Mouse (Mus musculus) embryo, embryonic 10 days (tissue): ENCODE measurements at regions not wholly inside any gene's neighbourhood (a gene's known extent, or its start where the extent isn't known, plus 50 kb on each side); places are given as distances from the start of the nearest gene placed in this dataset.

Experiments
- DNase-seq: peaks from one replicate; pipeline ENCODE4 v3.0.0-alpha.2; 2015; ENCODE audit warnings: low spot score

DNA sequence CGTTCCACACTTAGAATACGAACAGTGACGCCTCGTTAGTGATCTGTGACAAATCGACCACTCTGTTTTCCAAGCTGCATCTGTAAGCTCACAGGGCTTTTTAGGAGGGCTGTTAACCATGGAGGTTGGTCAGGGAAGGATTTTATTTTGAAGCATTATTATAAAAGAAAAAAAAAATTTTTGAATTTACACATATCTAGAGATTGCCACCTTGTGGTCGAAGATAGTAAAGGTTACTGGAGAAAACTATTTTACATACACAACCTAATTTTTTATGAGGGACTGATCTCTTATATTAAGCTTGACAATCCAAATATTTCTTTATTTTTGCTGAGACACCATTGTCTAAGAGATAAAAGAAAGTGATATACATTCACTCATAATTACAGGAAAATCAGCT, 937.2 kb downstream of the Sorcs1 start:
- DNase-seq: peak; percentile 27

DNA sequence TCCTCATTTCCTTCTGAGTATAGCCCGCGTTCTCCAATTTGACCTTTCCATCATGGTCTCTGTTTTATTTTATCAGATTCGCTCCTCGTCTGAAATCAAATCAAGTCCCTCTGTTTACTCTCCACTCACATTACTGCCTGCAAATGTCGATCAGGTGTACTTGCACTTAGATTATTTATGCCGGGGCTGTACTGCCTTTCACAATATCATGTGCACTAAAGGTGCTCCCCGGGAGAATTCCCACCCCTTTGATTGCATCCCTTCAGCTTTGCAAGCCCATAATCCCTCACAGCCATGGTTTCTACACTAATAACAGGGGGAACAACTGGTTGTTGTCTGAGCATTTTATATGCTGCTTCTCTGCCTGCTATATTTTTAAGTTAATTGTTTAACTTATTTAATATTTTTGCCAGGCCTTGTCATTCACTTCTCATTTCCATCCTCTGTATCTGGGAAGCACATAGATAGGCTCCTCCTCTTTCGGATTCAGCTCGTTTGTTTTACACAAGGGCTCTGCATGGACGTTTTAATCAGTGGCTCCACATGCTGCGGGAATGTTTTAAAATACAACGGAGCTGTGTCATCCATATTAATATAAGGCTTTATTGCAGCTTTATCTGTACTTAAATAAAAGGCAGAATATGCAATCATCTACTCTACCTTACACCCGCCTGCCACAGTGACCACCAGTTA, 938.8 kb downstream of the Sorcs1 start:
- DNase-seq: no peak

DNA sequence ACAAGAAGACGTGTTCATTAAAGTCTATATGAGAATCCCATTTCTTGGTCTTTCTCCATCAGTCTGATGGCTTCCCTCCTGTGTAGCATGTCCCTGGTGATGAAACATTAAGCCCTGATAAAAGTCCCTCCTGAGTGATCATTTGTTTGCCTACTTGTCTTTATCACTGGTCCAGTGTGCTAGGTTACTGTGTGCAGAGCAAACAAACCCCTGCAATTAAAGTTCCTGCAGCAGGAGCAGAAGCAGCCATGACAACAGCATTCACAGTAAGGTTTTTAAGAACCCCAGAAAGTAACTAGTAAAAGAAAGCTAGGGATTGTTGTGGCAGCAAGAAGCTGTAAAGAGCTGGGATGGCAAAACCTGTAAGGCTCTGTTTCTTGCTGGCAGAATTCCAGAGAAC, 980.8 kb downstream of the Sorcs1 start:
- no peak for DNase-seq

DNA sequence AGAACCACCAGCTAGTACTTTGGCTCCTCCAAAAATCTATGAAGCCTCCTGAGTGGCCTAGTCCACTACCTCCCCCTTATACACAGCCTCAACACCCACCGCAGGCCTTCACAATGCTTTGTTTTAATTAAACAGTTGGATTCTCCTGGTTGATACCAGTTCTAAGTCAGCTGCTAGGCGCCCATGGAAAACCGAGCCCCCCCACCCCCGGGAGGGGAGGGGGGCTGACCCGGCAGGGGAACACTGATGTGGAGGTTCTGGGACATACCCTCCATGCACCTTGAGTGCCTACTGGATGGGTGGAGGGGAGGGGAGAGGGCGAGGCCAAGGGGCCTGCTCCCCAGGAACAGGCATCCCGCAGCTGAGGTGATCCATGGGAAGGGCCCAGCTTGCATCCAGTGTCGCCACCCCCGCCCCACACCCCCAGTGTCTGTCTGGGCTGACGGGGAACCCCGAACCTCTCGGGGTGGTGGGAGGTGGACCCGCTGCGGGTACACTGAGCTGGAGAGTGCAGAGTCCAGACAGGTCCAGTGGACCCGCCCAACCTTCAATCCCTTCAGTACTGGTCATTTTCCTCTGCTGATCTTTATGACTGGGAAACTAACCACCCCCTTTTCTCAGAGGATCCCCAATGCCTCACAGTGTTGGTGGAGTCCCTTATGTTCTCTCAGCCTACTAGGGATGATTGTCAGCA, 992.7 kb downstream of the Sorcs1 start:
- no peak for DNase-seq

DNA sequence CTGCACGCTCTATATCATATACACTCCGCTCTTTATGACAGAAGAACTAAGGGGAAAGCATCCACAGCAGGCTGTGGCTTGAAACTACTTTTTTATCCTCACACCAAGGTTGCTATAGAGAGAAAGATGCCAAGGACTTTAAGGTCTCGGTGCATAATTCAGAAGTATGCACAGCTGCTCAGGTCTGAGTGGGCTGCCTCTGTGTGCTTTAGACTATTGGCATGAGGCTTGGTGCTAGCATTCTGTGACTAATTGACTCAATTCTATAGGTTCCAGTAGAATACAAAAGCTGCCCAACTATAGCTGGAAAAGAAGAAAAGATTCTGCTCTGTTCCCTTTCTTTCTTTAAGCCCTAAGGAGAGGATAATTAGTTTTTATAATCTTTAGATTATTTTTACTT, 997.2 kb downstream of the Sorcs1 start:
- no peak for DNase-seq

DNA sequence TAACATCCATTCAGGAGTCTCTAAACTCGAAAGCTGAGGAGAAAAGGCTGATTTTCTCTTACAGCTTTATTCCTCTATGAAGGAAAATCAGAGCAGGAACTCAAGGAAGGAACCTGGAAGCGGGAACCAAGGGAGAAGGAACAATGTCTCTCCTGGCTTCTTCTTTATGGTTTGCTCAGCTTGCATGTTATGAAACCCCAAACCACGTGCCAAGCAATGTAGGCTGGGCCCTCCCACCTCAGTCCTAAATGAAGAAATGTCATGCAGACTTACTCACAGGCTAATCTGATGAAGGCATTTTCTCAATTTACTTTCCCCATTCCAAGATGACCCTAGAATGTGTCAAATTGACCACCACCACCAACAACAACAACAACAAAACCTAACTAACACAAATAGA, 998.4 kb downstream of the Sorcs1 start:
- DNase-seq: no peak

DNA sequence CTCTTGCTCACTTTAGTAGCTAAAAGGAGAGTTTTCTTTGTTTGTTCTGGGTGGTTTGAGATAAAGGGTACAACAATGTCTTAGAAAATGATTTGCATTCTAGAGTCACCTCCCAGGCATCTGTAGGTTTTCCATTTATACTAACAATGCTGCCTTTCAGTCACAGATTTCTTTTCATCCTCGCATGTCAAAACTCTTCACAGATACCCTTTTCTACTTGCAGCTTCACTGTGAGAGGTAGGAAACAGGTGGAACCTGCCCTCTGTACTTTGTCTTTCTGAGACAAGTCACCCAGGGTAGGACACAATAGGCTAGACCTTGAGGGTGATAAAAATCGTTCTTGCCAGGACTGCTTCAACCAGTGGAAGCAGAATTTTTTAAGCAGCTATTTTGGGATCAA, 1002.5 kb downstream of the Sorcs1 start:
- no peak for DNase-seq

DNA sequence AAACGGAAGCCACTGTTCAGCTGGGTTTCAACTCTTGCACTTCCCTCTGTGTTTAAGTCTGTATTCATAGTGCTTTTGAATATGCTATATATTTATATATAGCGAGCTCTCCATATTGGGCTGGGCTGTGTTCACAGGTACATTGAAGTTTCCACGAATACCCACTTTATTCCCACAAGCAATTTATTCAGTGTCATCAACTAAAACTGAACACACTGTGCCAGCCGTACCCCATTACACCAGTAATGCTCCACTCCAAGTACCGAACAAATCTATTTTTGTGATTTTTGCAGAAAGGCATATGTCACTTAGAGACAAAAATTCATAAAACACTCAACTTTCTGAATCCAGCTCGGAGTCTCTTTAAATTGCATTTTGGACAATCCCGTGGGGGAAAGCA, 1048.5 kb downstream of the Sorcs1 start:
- no peak for DNase-seq

DNA sequence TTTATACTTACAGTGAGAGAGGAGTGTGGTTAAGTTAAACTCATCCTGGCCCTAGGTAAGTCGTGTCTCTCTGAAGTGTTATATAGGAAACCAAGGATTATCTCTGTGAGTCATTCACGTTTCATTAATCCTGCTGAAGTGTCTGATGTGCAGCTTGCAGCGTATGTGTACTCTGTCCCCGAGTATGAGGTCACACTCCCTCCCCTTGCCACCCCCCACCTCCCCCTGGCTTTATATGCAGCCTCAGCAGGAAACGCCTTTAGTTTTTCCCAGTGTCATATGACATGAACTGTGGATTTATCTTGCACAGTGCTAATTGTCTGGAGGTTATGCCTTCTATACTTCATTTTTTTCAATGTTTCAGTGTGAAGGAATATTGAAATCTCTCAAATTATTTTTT, 1058.5 kb downstream of the Sorcs1 start:
- DNase-seq: no peak

DNA sequence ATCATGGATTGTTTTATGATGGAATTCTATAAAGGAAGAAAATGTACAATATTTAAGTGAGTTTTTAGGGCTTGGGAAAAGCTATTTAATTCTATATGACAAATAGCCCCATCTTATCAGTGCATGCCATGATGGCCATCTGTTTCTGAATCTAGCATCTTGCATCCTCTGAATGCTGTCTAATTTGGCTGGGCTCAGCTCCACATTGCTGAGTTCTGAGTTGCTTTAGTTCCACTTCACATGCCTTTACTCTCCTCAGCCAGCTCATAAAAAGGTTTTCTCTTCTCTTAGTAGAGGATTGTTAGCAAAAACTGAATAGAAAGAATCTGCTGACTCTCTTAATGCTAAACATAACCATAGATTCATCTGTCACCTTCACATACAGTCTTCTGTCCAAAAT, 1063.4 kb downstream of the Sorcs1 start:
- DNase-seq: no peak
